Mouse (Mus musculus) adrenal gland, adult 8-10 months (tissue): ENCODE measurements at regions not wholly inside any gene's neighbourhood (a gene's known extent, or its start where the extent isn't known, plus 50 kb on each side); places are given as distances from the start of the nearest gene placed in this dataset.

Experiments used
- DNase-seq: peaks from one replicate; pipeline ENCODE4 v3.0.0; 2022

- DNase-seq, result no peak
These were observed 112.0 kb upstream of the Ppm1h start for GRCm38 (mm10) chr10:122566601-122567000.

GRCm38 (mm10) chr10:122569546-122570202 lies 108.9 kb upstream of the Ppm1h start:
- no peak for DNase-seq

GRCm38 (mm10) chr10:122570909-122571551 lies 107.5 kb upstream of the Ppm1h start:
- no peak for DNase-seq

GRCm38 (mm10) chr10:122576171-122577063 lies 102.1 kb upstream of the Ppm1h start:
- DNase-seq, result no peak

GRCm38 (mm10) chr10:122578209-122579001 lies 100.2 kb upstream of the Ppm1h start:
- no peak for DNase-seq

GRCm38 (mm10) chr10:122581096-122581495 lies 97.5 kb upstream of the Ppm1h start:
- no peak for DNase-seq

- DNase-seq, result no peak
These were observed 91.0 kb upstream of the Ppm1h start for GRCm38 (mm10) chr10:122587541-122587940.

- DNase-seq, result no peak
These were observed 79.1 kb upstream of the Ppm1h start for GRCm38 (mm10) chr10:122599511-122599910.

GRCm38 (mm10) chr10:122602394-122602793 lies 76.2 kb upstream of the Ppm1h start:
- DNase-seq, result no peak

- no peak for DNase-seq
These were observed 74.6 kb upstream of the Ppm1h start for GRCm38 (mm10) chr10:122603960-122604359.

GRCm38 (mm10) chr10:122613281-122613680 lies 65.3 kb upstream of the Ppm1h start:
- DNase-seq, result no peak

GRCm38 (mm10) chr10:122613891-122614290 lies 64.7 kb upstream of the Ppm1h start:
- DNase-seq, result no peak

GRCm38 (mm10) chr10:122614720-122615119 lies 63.8 kb upstream of the Ppm1h start:
- DNase-seq, result no peak

GRCm38 (mm10) chr10:122615658-122616057 lies 62.9 kb upstream of the Ppm1h start:
- no peak for DNase-seq

GRCm38 (mm10) chr10:122616385-122616784 lies 62.2 kb upstream of the Ppm1h start:
- no peak for DNase-seq

GRCm38 (mm10) chr10:122618854-122619253 lies 59.7 kb upstream of the Ppm1h start:
- DNase-seq, result no peak

- DNase-seq, result no peak
These were observed 59.0 kb upstream of the Ppm1h start for GRCm38 (mm10) chr10:122619406-122620116.
